Mouse (Mus musculus) liver, adult (tissue): Measurements from ENCODE around the gene Tada2b.

Experiments
- GATA4 ChIP-seq: IDR thresholded peaks from 2 replicates; pipeline ENCODE4 v1.6.1; 2014; ENCODE audit warnings: mild to moderate bottlenecking, low read length; ENCODE audit not compliant: insufficient replicate concordance

The Tada2b gene

DNA sequence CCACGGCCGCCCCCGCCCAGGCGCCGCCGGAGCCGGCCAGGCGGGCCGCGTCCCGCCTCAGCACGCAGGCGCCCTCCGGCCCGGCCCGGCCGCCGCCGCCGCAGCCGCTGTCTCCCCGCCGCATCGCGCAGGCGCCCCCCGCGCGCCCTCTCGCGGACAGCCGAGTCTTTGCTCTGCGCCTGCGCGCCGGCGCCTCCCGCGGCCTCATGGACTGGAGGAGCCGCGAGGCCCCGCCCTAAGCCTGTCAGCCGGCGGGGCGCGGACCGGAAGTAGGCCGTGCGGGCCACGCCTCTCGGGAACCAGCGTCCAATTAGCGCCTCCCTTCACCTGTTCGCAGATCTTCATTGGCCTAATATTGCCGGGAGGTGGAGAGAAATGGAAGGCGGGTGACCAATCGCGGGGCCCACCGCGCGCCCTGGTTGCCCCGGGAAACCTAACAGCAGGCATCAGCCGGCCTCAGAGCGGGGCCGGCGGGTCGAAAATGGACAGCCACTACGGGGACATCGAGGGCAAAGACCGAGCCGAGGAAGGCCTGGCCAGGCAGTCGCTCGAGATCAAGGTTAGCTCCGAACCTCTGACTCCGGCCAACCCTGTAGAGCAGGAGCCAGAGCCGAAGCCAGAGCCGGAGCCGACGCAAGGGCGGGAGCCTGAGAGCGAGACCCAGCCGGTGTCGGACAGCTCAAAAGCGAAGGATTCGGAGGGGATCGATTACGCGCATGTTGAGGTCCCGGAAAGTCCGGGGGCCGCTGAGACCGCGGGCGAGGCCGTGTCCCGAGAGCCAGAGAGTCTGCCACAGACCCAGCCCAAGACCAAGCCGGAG lies at the start of gene Tada2b, which contains the start of gene Ccdc96:
Gene Tada2b, minus strand, starts transcription at position 115 of the 820 bp plus-strand sequence.
Gene Ccdc96, plus strand, starts transcription at position 418 of the 820 bp plus-strand sequence.
- TF ChIP-seq GATA4, result no peak

DNA sequence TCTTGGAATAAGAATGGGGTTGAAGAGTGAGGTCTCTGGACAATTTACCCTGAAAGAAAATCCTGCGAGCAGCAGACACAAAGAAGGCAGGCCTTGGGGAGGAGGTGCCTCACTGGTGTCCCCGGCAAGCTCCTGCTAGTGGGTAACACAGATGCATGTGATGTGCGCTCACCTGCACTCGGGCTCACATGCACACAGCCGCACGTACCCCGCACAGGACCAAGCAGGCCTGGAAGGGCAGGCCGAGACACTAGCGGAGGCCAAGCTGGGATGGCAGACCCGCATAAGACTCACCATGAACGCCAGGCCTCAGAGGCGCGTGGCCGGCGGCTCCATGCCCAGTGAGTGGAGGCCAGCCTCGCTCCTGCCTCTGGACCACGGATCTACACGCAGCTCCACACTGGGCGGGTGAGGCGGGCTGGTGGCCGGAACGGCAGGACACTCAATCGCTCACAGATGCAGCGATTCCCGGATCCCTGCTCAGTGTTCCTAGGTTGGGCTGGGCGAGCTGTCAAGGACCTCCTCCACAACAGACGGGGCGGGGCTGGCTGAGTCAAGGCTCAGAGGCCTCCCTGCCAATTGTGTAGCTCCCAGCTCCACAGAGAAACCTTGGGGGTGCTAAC lies 46.2 kb upstream of the Tada2b start:
- peak; percentile 38; the same call in 1 of the 2 replicates for TF ChIP-seq GATA4

DNA sequence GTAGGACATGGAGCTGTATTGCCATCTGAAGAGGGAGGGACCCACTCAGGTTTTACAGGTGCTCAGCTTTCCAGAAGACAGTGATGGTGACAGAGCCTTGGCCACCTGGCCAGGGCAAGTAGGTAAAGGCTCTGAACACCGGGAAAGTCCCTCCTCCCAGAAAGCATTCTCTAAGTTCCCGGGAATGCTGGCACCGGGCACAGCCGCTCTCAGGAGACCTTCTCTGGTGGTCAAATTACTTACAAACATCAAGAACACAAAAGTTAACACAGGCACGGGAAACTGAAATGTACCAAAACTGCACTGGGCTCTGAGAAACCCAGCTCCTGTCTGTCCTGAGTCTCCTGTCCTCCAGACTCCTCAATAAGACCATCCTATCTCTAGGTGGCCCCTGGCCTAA lies 45.6 kb upstream of the Tada2b start:
- TF ChIP-seq GATA4, result no peak

DNA sequence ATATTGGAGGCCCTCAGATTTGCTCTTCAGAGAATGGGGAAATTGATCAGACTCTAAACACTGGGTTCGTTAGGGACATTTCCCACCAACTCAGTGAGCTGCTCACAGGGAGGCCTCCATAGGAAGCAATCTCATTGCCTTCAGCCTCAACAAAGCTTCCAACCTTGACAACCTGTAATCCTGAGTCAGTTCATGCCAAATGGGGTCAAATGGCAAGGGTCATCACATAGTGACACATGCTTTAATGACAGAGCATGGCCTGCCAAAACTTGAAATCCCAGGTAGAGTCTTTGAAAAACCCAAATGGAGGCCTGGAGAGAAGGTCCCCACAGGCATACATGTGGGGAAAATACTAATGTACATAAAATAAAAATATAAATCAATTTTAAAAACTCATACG lies 42.8 kb upstream of the Tada2b start:
- no peak for TF ChIP-seq GATA4

DNA sequence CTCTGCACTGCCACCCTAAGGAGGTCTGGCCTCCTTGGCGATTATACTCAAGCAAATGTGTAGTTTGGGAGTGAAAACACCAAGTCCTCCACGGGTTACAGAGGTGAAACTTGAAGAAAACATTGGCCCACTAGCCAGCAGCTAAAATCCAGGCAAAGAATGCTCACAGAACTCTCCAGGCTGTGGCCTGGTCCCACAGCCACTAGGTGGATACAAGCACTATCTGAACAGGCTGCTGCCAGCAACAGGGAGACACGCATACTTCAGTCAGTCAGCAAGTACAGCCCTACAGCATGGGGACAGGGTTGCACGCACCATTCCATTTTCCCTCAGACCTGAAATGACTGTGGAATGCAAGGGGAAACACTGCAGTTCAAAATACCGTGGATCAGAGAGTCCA lies 42.2 kb upstream of the Tada2b start:
- TF ChIP-seq GATA4, result no peak

DNA sequence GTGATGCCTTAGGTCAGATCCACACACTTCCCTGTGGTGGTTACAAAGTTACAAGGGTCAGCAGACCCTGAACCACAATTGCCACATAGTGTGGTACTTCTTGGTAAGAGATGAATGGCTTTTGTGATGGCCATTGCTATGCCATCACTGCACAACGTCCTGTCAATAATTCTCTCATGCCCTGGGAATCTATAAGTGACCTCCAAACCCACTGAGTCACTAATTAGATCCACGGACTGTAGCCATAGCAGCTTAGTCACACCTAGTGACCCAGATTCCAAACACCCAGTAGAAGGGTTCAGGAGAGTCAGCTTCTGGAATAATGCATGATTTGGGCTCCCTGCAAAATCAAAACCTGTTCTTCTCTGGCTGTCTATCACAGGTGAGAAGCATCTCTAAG lies 41.1 kb upstream of the Tada2b start:
- no peak for TF ChIP-seq GATA4

DNA sequence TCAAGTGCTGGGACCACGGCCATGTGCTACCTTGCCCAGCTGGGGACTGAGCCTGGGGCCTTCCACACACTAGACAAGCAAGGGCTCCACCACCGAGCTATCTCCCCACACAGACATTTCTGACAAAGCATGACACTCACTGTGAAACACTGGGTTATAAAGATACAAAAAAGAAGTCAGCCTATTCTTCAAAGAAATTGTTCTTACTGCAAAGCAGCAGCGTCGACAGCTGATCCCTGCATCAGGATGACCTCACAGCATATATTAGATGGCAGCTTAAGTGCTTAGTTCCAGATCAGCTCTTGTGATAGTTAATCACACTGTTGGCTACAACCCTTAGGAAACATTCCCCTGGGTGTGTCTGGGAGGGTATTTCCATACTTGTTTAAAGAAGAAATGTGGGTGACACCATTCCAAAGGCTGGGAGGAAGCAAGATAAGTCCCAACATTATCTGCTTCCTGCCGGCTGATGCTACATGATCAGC lies 39.2 kb upstream of the Tada2b start:
- TF ChIP-seq GATA4, result no peak

DNA sequence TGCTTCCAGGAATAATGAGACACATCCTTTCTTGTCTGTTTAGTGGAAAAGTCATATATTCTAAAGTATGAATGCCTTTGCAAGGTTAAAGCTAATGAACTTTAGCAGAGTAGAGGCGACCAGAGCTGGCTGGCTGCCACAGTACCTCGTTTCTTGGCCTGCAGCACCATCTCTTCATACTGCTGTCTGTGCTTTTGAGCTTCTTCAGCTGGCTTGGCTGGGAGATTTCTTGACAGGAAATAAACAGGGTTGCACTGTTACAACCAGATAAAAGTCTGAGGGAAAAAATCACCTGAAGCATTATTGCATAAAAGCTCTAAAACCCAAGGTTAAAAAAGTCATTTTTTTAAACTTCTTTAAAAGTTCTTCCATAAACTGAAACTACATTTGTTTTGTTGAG lies 38.7 kb upstream of the Tada2b start:
- TF ChIP-seq GATA4, result no peak

DNA sequence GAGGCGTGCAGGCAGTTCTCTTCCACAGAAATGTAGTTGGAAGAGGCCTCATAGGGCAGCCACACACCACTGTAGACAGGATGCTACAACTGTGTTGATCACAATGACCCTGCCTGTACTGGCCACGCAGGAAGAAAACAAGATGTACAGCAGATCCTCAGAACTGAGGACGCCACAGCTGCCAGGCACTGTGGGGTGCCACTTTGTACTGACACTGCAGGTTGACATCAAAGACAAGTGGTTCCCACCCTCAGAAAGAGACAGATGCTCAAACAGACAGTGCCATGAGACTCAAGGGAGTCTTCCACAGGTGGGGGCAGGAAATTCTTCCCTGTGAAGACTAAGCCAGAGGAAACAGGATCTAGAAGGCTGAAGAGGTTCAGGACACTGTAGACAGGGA lies 35.7 kb upstream of the Tada2b start:
- no peak for TF ChIP-seq GATA4

DNA sequence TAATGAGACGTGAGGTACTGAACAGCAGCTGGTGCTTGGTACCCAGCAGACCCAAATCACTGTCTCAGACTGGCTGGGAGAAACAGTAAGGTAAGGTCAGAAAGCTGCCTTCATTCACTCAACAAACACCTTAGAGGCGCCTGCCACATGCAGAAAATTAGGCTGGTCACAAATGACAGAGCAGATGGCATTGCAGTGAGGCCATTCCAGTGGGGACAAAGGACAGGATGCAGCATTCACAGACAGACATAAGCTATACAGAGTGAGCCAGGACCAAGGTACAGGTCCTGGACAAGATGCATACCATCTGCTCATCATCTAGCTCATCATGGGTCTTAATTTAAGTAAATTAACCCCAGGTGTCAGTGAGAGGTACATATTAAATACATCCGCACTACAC lies 33.5 kb upstream of the Tada2b start:
- no peak for TF ChIP-seq GATA4

DNA sequence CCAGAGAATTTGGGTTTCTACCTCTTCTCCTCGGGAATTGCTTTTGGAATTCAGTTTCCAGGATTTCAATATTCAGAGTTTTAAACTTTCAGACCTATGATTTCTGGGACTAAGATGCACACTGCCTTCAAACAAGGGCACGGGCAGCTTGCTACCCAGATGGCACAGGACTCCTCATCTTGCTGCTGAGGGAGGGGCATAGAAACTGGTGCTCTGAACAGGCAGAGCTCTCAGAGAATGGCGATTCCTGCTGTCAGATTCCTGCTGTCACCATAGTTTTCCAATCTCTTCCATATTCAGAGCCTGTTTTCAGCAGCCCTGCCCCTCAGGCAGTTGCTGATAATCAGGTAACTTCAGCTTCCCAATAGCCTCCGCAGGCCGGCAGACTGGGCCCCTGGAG lies 31.5 kb upstream of the Tada2b start:
- no peak for TF ChIP-seq GATA4

DNA sequence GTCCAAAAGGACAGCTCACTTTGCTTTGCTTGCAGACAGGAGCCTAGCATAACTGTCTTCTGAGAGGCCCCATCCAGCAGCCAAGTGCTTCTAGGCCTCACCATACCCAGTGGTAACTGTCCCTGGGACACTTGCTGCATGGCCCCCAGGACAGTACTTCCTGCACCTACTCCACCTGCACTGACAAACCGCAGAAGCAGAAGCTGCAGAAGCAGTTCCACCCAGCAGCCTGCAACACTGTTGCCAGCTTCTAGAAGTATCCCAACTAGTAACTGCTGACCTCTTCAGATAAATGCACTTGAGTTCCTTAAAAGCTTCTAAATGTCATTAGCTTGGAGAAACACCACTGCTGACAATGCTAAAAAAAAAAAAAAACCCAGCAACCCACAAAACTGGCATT lies 31.0 kb upstream of the Tada2b start:
- TF ChIP-seq GATA4, result no peak

DNA sequence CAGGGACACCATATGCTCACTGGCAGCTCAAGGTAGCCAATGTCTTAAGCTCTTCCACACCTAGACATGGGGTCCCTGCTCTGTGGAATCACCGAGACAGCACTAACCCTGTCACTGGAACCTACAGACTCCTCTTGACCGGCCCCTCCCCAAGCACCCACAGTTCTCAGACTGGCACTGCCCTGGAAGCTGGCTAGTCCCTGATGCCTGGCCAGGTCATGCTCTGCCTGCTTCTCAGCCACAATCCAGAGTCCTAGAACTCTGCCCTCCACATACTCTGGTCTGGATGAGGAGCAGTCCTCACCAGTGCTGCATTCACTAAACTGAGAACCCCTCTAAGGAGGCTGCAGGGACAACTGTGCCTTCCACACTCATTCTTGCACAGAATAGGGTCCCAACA lies 26.9 kb upstream of the Tada2b start:
- TF ChIP-seq GATA4, result no peak

DNA sequence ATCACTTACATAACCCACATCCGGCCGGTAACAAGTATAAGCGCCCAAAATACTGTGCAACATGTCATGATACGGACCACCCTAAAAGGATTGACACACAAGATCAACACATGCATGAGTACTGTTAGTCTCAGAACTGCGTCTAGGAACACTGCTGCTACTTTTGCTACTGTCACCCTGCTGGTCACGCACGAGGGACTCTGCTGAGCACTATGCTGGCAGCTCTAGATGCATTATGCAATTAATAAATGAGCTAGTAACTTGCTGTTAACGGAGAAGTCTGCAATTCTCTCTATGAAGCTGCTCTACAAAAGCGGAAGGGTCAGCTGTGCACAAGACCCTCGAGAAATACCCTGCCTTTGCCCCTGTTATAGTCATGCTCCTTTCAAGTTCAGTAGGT lies 24.3 kb upstream of the Tada2b start:
- no peak for TF ChIP-seq GATA4

DNA sequence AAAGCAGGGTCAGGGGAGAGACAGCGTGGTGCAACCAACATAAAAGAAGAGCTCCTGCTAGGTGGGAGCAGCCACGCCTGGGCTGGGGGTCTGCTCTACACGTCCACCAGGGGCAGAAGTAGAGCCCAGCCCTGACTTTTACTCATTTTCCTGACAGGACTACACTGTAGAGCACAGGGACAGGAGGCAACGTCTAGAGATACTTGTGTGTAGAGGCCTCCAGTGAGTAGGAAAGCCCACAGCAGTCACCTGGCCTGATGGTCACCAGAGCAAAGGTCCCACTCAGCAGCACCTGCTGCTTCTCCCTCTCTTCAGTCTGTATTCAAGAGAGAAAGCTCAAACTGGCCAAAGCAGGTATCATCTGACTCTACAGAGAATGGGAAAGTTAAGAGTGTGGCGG lies 21.6 kb upstream of the Tada2b start:
- no peak for TF ChIP-seq GATA4

DNA sequence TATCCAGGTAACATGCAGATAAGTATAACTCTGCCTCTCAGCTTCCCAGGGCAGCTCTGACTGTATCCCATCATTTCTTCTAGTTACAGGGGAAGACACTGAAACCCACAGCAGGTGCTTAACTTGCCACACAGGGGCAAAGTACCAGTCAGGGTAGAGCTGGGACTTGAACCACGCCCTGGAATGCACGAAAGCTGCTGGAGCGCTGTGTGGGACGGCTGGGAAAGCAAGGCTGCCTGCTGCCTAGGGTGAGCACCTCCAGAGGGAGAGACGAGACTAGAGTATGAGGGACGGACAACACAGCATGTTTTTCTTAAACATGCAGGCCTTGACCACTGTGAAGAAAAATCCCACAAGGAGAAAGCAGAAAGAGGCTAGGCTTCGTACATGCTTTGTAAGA lies 21.1 kb upstream of the Tada2b start:
- TF ChIP-seq GATA4, result no peak

DNA sequence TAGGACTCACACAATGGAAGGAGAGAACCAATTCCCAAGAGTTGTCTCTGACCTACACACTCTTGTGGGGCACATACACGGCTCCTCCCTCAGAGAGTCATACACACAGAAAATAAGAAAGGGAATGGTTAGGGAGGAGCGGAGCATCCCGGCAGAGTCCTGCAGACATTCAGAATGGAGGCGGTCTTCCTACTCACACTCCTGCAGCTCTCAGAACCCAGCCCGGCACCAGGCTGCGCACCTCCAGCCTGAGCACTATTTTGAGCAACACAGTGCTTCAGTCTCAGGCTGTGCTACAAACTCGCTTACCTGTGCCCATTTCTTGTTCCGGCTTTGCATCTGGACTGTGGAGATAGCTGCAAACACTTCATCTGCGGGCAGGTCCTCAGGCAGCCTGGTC lies 10.6 kb upstream of the Tada2b start:
- TF ChIP-seq GATA4, result no peak

DNA sequence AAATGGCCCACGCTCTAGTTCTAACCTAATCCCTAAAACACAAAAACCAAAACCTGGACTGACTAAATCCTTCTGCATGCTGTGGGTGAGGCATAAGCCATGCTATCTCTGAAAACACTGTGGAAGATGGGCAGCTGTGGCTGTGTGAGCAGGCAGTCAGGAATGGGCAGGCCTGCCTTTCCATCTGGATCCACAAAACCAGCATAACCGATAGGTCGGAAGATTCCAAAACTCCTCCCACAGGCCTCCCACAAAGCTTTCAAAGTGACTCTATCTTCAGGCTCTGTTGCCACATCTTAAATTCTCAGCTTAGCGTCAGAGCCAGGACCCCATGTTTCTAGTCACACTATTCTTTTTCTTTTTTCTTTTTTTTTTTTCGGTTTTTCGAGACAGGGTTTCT lies 9.8 kb upstream of the Tada2b start:
- TF ChIP-seq GATA4, result no peak
